In genomic region chr9:108271941-108272340, GRCm38 (mm10) we compare ENCODE assay signal across 19 mouse cellular contexts. TPM values are rescaled to one million over a fixed set of nuclear protein-coding genes. Genes with fewer than 3 reads are reported as not detected.
DNase-seq lines count a peak whose midpoint lies in the region; ATAC-seq and TF ChIP-seq lines count a peak whose summit lies in the region.
"Had no signal": no experiment of that assay in that cellular context is flagged by ENCODE, and none has a peak within 500 bp of the region (broad histone marks: within the 10 kb centered on the region; RNA-seq: fewer than 3 reads in every experiment).

No protein-coding gene starts in this region.

- H3K27ac ChIP-seq in heart, embryonic 10.5 days, result peak overlapping the region; percentile 65; the same call in 1 of the 2 replicates
- peak overlapping the region; percentile 36; the same call in 1 of the 2 replicates for H3K27ac ChIP-seq in lung, embryonic 14.5 days (ENCODE audit: low read depth)
- no peak overlapping the region for H3K27ac ChIP-seq in forebrain, embryonic 13.5 days
- H3K27ac ChIP-seq: forebrain, embryonic 15.5 days; hindbrain, embryonic 15.5 days; layer of hippocampus, adult 2 months; macrophage had no signal

- H3K9me3 ChIP-seq in heart, embryonic 10.5 days, result no peaks in the 10 kb centered on the region
- H3K9me3 ChIP-seq in lung, embryonic 14.5 days (ENCODE audit: low read depth, low read length), result no peaks in the 10 kb centered on the region
- no peaks in the 10 kb centered on the region for H3K9me3 ChIP-seq in forebrain, embryonic 13.5 days (replicated peaks)
- H3K9me3 ChIP-seq: embryonic facial prominence, embryonic 15.5 days; forebrain, embryonic 15.5 days; hindbrain, embryonic 15.5 days had no signal

- H3K4me3 ChIP-seq in heart, embryonic 10.5 days, result no peak overlapping the region
- H3K4me3 ChIP-seq in lung, embryonic 14.5 days (ENCODE audit: low read depth, low read length), result no peak overlapping the region
- H3K4me3 ChIP-seq in forebrain, embryonic 13.5 days, result no peak overlapping the region
- H3K4me3 ChIP-seq: embryonic facial prominence, embryonic 15.5 days; forebrain, embryonic 15.5 days; hindbrain, embryonic 15.5 days; layer of hippocampus, adult 2 months had no signal

- TF ChIP-seq CTCF in lung, embryonic 14.5 days (IDR thresholded peaks at IDR 0.05; ENCODE audit: low read depth), result no peak

- DNase-seq in heart, embryonic 10.5 days (ENCODE audit: low spot score), result no peak
- no peak for DNase-seq in heart, postnatal 10 days
- no peak for DNase-seq in lung, embryonic 14.5 days
- DNase-seq in lung, postnatal 36 days, result no peak
- DNase-seq in kidney, postnatal 36 days, result peak; percentile 58 to 65
- DNase-seq: adrenal gland, adult 2 months; B cell, adult 2 months; cerebellum, adult 9-10 months; gastrocnemius, postnatal 10 days; liver; thymus, postnatal 36 days had no signal

- H3K27me3 ChIP-seq in heart, embryonic 10.5 days (ENCODE audit: insufficient read depth, poor library complexity, severe bottlenecking), result no peaks in the 10 kb centered on the region
- no peaks in the 10 kb centered on the region for H3K27me3 ChIP-seq in lung, embryonic 14.5 days (ENCODE audit: insufficient read depth, low read length)
- H3K27me3 ChIP-seq in forebrain, embryonic 13.5 days, result no peaks in the 10 kb centered on the region
- H3K27me3 ChIP-seq: embryonic facial prominence, embryonic 15.5 days; forebrain, embryonic 15.5 days; hindbrain, embryonic 15.5 days had no signal

- no peaks in the 10 kb centered on the region for H3K36me3 ChIP-seq in heart, embryonic 10.5 days
- no peaks in the 10 kb centered on the region for H3K36me3 ChIP-seq in lung, embryonic 14.5 days (ENCODE audit: insufficient read depth)
- no peaks in the 10 kb centered on the region for H3K36me3 ChIP-seq in forebrain, embryonic 13.5 days (ENCODE audit: poor library complexity, severe bottlenecking)
- H3K36me3 ChIP-seq: embryonic facial prominence, embryonic 15.5 days; forebrain, embryonic 15.5 days; hindbrain, embryonic 15.5 days had no signal

- H3K4me1 ChIP-seq in heart, embryonic 10.5 days, result peaks cover 51% of the 10 kb centered on the region
- peaks cover 6% of the 10 kb centered on the region; the same call in 1 of the 2 replicates for H3K4me1 ChIP-seq in lung, embryonic 14.5 days (ENCODE audit: insufficient read depth)
- H3K4me1 ChIP-seq in forebrain, embryonic 13.5 days, result no peaks in the 10 kb centered on the region
- H3K4me1 ChIP-seq: forebrain, embryonic 15.5 days; hindbrain, embryonic 15.5 days had no signal

- no peak overlapping the region for H3K9ac ChIP-seq in lung, embryonic 14.5 days
- H3K9ac ChIP-seq in forebrain, embryonic 13.5 days, result no peak overlapping the region
- H3K9ac ChIP-seq: embryonic facial prominence, embryonic 15.5 days; forebrain, embryonic 15.5 days; hindbrain, embryonic 15.5 days had no signal

- no peak overlapping the region for H3K4me2 ChIP-seq in lung, embryonic 14.5 days
- H3K4me2 ChIP-seq in forebrain, embryonic 13.5 days, result no peak overlapping the region
- H3K4me2 ChIP-seq: embryonic facial prominence, embryonic 15.5 days; forebrain, embryonic 15.5 days; hindbrain, embryonic 15.5 days had no signal

- intact Hi-C loops in heart, postnatal 10 days (cut with DNase I), result no loop called here

- ATAC-seq in lung, embryonic 14.5 days (ENCODE audit: insufficient read depth), result no peak
- ATAC-seq in forebrain, embryonic 13.5 days, result no peak
- ATAC-seq in megakaryocyte, adult 5-6 weeks (ENCODE audit: poor library complexity, severe bottlenecking), result no peak
- ATAC-seq: forebrain, embryonic 15.5 days; midbrain, embryonic 16.5 days had no signal

- WGBS in heart, embryonic 10.5 days, result 18% methylated on average over 2 of the region's 2 CpGs
- 27% methylated on average over 2 of the region's 2 CpGs for WGBS in lung, embryonic 14.5 days
- 56% methylated on average over 2 of the region's 2 CpGs for WGBS in forebrain, embryonic 13.5 days

RNA-seq across cellular contexts. Expression of gene Dag1, which starts 8.2 kb away (rescaled TPM):
- polyA plus RNA-seq in heart, embryonic 10.5 days (2016; fragmentation: Nextera tagmentation; extraction: Ambion mirVana), result 128 and 197 TPM in 2 replicates
- total RNA-seq in heart, postnatal 10 days (2021), result 100 to 1,000 TPM; 369 to 394 TPM
- 102 and 106 TPM in 2 replicates for polyA plus RNA-seq in lung, embryonic 14.5 days (2014; fragmentation: Nextera tagmentation; extraction: Ambion mirVana)
- 40.8 and 45.4 TPM in 2 replicates for polyA plus RNA-seq in forebrain, embryonic 13.5 days (2015; fragmentation: Nextera tagmentation; extraction: Ambion mirVana)
- 11.6 and 12.3 TPM in 2 replicates for total RNA-seq in megakaryocyte, adult 5-6 weeks (2015)
- total RNA-seq in megakaryocyte, adult 5-6 weeks (2017), result 4.6 and 5.4 TPM in 2 replicates

RNA-seq across cellular contexts. Expression of gene Nicn1, which starts 18.3 kb away (rescaled TPM):
- 21.4 and 24.2 TPM in 2 replicates for polyA plus RNA-seq in heart, embryonic 10.5 days (2016; fragmentation: Nextera tagmentation; extraction: Ambion mirVana)
- total RNA-seq in heart, postnatal 10 days (2021), result 10 to 100 TPM; 20.5 to 21.8 TPM
- polyA plus RNA-seq in lung, embryonic 14.5 days (2014; fragmentation: Nextera tagmentation; extraction: Ambion mirVana), result 33.1 and 34.3 TPM in 2 replicates
- polyA plus RNA-seq in forebrain, embryonic 13.5 days (2015; fragmentation: Nextera tagmentation; extraction: Ambion mirVana), result 94.9 and 95.4 TPM in 2 replicates
- 3.9 and 4.3 TPM in 2 replicates for total RNA-seq in megakaryocyte, adult 5-6 weeks (2015)
- 2.6 and 3.6 TPM in 2 replicates for total RNA-seq in megakaryocyte, adult 5-6 weeks (2017)

RNA-seq across cellular contexts. Expression of gene Amt, which starts 24.7 kb away (rescaled TPM):
- 15.3 and 16.1 TPM in 2 replicates for polyA plus RNA-seq in heart, embryonic 10.5 days (2016; fragmentation: Nextera tagmentation; extraction: Ambion mirVana)
- total RNA-seq in heart, postnatal 10 days (2021), result 1 to 10 TPM; 5.2 to 6.9 TPM
- 20.9 and 21.3 TPM in 2 replicates for polyA plus RNA-seq in lung, embryonic 14.5 days (2014; fragmentation: Nextera tagmentation; extraction: Ambion mirVana)
- 25.3 and 26.7 TPM in 2 replicates for polyA plus RNA-seq in forebrain, embryonic 13.5 days (2015; fragmentation: Nextera tagmentation; extraction: Ambion mirVana)
- 0.71 TPM in 1 of 2 replicates, not detected in the other for total RNA-seq in megakaryocyte, adult 5-6 weeks (2015)
- 0.11 TPM in 1 of 2 replicates, not detected in the other for total RNA-seq in megakaryocyte, adult 5-6 weeks (2017)

RNA-seq across cellular contexts. Expression of gene Rhoa, which starts 34.0 kb away (rescaled TPM):
- 277 and 285 TPM in 2 replicates for polyA plus RNA-seq in heart, embryonic 10.5 days (2016; fragmentation: Nextera tagmentation; extraction: Ambion mirVana)
- 100 to 1,000 TPM; 328 to 329 TPM for total RNA-seq in heart, postnatal 10 days (2021)
- 321 and 332 TPM in 2 replicates for polyA plus RNA-seq in lung, embryonic 14.5 days (2014; fragmentation: Nextera tagmentation; extraction: Ambion mirVana)
- polyA plus RNA-seq in forebrain, embryonic 13.5 days (2015; fragmentation: Nextera tagmentation; extraction: Ambion mirVana), result 317 and 330 TPM in 2 replicates
- total RNA-seq in megakaryocyte, adult 5-6 weeks (2015), result 468 and 473 TPM in 2 replicates
- 585 and 627 TPM in 2 replicates for total RNA-seq in megakaryocyte, adult 5-6 weeks (2017)

RNA-seq across cellular contexts. Expression of gene Tcta, which starts 34.0 kb away (rescaled TPM):
- polyA plus RNA-seq in heart, embryonic 10.5 days (2016; fragmentation: Nextera tagmentation; extraction: Ambion mirVana), result 28.2 and 30.3 TPM in 2 replicates
- total RNA-seq in heart, postnatal 10 days (2021), result 10 to 100 TPM; 24.4 to 30.0 TPM
- 20.1 and 24.9 TPM in 2 replicates for polyA plus RNA-seq in lung, embryonic 14.5 days (2014; fragmentation: Nextera tagmentation; extraction: Ambion mirVana)
- 30.9 and 38.1 TPM in 2 replicates for polyA plus RNA-seq in forebrain, embryonic 13.5 days (2015; fragmentation: Nextera tagmentation; extraction: Ambion mirVana)
- total RNA-seq in megakaryocyte, adult 5-6 weeks (2015), result 16.5 and 23.8 TPM in 2 replicates
- total RNA-seq in megakaryocyte, adult 5-6 weeks (2017), result 6.2 and 8.4 TPM in 2 replicates

Comparison
In these comparisons a context has a peak if more than half of its experiments do, and no peak if none do; other contexts are left out.
1. DNase-seq: peak in kidney, postnatal 36 days (2 of 2); none in heart, embryonic 10.5 days (single experiment), heart, postnatal 10 days (0 of 2), lung, embryonic 14.5 days (single experiment) and lung, postnatal 36 days (single experiment).